Mouse (Mus musculus) neutrophil, adult 65 days (primary cell): ENCODE data around the gene Cnn1. TPM values are rescaled to one million over a fixed set of nuclear protein-coding genes. Genes with fewer than 3 reads are reported as not detected.

Experiments
- total RNA-seq: library from RNA; stranded (reverse); gene quantifications from 2 replicates; pipeline ENCODE4 v1.2.4, GENCODE M21; 2023

Cnn1 gene
- total RNA-seq: not detected in 2 replicates

GRCm38 (mm10) chr9:22098993-22099696 lies at the start of gene Cnn1:
Gene Cnn1 (plus strand): TSS chr9:22099216.

GRCm38 (mm10) chr9:22051958-22052254 lies 47.1 kb upstream of the Cnn1 start, which contains the start of gene Elavl3:
Gene Elavl3 (minus strand): TSS chr9:22052023.

DNA sequence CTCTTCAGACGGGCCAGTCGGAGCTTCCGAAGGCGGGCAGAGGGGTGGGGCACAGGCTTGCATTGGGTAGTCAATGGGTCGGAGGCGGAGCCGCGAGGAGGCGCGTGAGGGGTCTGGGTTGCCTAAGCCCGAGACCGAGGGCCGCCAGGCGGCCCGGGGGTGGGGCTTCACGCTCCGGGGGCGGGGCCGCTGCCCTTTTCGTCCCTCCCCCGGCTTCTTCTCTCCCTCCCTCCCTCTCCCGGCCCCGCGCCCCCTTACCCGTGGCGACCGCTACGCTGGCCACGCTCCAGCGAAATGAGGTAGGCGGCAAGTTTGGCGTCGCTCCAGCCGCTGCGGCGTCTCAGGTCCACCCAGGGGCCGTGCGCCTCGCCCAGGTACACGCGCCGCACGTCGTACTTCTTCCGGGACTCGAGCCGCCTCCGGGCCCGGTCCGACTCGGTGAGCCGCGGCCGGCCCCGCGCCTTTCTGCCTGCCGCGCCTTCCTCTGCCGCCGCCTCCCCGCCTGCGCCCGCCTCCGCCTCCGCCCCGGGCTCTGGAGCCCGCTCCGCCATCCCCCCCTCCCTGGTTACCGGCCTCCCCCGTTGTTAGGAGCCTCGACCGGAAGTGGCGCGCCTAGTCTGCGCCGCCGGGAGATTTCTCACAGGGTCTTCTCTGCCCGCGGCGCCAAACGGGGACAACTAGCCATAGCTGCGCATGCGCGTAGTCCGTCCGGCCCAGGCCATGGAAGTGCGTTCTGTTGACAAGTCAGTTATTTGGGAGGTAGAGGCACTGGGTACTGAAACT lies 28.0 kb upstream of the Cnn1 start, which contains the start of the genes Gm49318 and Zfp653:
Gene Gm49318, minus strand, starts transcription at position 469 of the 783 bp plus-strand sequence.
Gene Zfp653, minus strand, starts transcription at position 586 of the 783 bp plus-strand sequence.

DNA sequence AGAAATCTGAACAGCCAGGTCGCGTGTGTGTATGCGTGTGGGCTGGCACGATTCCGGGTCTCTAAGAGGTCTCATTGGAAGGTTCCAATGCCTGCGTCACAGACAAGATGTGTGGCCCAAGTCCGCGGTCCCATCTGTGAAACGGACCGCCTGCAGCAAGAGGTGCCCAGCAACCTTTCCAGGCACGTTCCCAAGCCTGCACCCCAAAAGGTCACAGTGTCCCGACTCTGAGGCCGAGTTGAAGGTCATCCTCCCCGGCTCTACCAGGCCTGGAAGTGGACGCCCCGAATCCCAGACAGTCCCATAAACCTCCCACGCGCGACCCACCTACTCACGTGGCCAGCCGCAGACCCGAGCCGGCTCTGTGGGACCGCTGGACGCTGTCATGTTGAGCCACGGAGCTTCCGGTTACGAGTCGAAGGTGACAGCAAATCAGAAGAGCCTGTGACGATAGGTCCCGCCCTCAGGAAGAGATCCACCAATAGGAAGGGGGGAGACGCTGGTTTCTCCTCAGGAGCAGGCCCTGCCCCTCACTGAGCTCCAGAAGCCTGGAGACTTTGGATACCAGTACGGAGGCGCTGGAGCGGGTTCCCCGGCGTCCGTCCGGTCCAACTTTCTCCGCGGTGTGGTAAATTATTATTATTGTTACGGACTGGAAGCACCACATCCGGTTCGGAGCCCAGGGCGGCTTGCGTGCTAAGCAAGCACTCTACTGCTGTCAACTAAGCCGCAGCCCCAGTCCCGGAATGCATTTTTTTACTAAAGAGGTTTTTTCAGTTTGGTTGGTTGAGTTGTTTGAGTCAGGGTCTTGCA lies 13.8 kb upstream of the Cnn1 start, which contains the start of gene Ecsit:
Gene Ecsit, minus strand, starts transcription at position 417 of the 813 bp plus-strand sequence.

DNA sequence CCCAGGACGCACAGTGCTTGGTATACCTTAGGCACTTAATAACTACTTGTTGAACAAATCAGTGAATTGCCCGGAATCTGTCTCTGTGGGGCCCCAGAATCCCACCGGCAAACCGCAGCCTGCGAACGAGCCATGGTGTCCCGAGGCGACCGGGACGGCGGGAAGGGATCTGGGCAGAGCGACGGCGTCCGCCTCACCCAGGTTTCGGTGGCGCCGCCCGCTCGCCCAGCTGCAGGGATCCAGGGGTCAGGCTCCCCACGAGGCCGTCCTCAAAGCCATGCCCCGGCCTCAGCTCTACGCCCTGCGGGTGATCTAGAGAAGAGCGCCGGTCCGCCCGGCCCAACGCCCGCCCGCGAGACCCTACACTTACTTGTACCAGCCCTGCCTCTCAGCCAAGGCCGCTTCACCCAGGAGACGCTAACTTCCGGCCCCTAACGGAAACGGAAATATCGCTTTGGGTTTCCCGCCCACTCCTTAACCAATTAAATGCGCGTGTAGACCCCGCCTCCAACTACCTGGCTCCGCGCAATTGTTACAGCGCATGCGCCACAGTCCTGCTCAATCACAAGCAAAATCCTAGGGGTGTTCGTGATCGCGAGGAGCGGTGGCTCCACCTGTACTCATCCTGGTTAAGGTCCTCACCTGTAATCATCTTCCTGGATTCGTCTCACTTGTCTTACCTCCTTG lies 17.9 kb downstream of the Cnn1 start, which contains the start of gene Elof1:
Gene Elof1, minus strand, starts transcription at position 433 of the 687 bp plus-strand sequence.

GRCm38 (mm10) chr9:22135644-22136390 lies 36.8 kb downstream of the Cnn1 start, which contains the start of gene Acp5:
Gene Acp5 (minus strand): TSS chr9:22135711.

GRCm38 (mm10) chr9:22156497-22157245 lies 57.7 kb downstream of the Cnn1 start, which contains the start of gene Pigyl:
Gene Pigyl (plus strand): TSS chr9:22156846.

Other genes starting within 250 kb of the Cnn1 start
- gene Dock6, start 246.6 kb upstream of the Cnn1 start, total RNA-seq: 1.6 and 4.7 TPM in 2 replicates
- gene Rab3d, start 181.0 kb upstream of the Cnn1 start, total RNA-seq: 166 and 181 TPM in 2 replicates
- 0.95 TPM in 2 replicates for gene Ccdc159, start 171.7 kb upstream of the Cnn1 start, total RNA-seq
- 16.4 and 21.5 TPM in 2 replicates for gene Tmem205, start 171.7 kb upstream of the Cnn1 start, total RNA-seq
- gene Plppr2, start 162.2 kb upstream of the Cnn1 start, total RNA-seq: 0.85 and 1.7 TPM in 2 replicates
- gene Swsap1, start 143.5 kb upstream of the Cnn1 start, total RNA-seq: 2.9 and 3.6 TPM in 2 replicates
- gene Epor, start 135.7 kb upstream of the Cnn1 start, total RNA-seq: 1.1 and 1.4 TPM in 2 replicates
- 0.19 TPM in 1 of 2 replicates, not detected in the other for gene Rgl3, start 109.8 kb upstream of the Cnn1 start, total RNA-seq
- not detected in 2 replicates for gene Ccdc151, start 96.6 kb upstream of the Cnn1 start, total RNA-seq
- 46.3 and 55.6 TPM in 2 replicates for gene Prkcsh, start 96.4 kb upstream of the Cnn1 start, total RNA-seq
- gene Elavl3, start 47.2 kb upstream of the Cnn1 start, total RNA-seq: not detected in 2 replicates
- gene Gm49318, start 28.0 kb upstream of the Cnn1 start, total RNA-seq: not detected in 2 replicates
- gene Zfp653, start 27.8 kb upstream of the Cnn1 start, total RNA-seq: 6.9 and 11.7 TPM in 2 replicates
- gene Ecsit, start 13.8 kb upstream of the Cnn1 start, total RNA-seq: 5.1 and 5.8 TPM in 2 replicates
- 34.3 and 40.5 TPM in 2 replicates for gene Elof1, start 18.0 kb downstream of the Cnn1 start, total RNA-seq
- gene Acp5, start 36.5 kb downstream of the Cnn1 start, total RNA-seq: 15.8 and 15.9 TPM in 2 replicates
- 17.4 and 23.4 TPM in 2 replicates for gene Pigyl, start 57.6 kb downstream of the Cnn1 start, total RNA-seq
- not detected in 2 replicates for gene Zfp872, start 88.9 kb downstream of the Cnn1 start, total RNA-seq
- 10.9 and 12.6 TPM in 2 replicates for gene Zfp809, start 126.5 kb downstream of the Cnn1 start, total RNA-seq
- gene Zfp599, start 160.7 kb downstream of the Cnn1 start, total RNA-seq: 0.11 and 0.54 TPM in 2 replicates
- gene Zfp810, start 208.4 kb downstream of the Cnn1 start, total RNA-seq: 5.3 and 6.6 TPM in 2 replicates